Mouse (Mus musculus) thymus, adult 2 months (tissue): ENCODE results near the gene Cd46. TPM values are rescaled to one million over a fixed set of nuclear protein-coding genes. Genes with fewer than 3 reads are reported as not detected.

Experiments
- DNase-seq: peaks from one replicate; pipeline ENCODE4 v3.0.0; 2021
- H3K27ac ChIP-seq: fragments of 200-500 bp; 2 replicates; pipeline ENCODE4 v1.5.1; 2012; ENCODE audit warnings: low read length, control low read depth; ENCODE audit not compliant: control insufficient read depth, insufficient read depth
- H3K27me3 ChIP-seq: fragments of 200-500 bp; 2 replicates; pipeline ENCODE4 v1.6.1; 2012; ENCODE audit warnings: mild to moderate bottlenecking, low read length, moderate library complexity, mixed read lengths; ENCODE audit not compliant: control insufficient read depth, insufficient read depth
- H3K36me3 ChIP-seq: fragments of 200-500 bp; 2 replicates; pipeline ENCODE4 v1.6.1; 2012; ENCODE audit warnings: mild to moderate bottlenecking, low read length, moderate library complexity; ENCODE audit not compliant: control insufficient read depth, insufficient read depth
- H3K4me1 ChIP-seq: fragments of 200-500 bp; replicated peaks from 2 replicates; pipeline ENCODE4 v1.6.1; 2012; ENCODE audit warnings: low read length; ENCODE audit not compliant: control insufficient read depth, insufficient read depth
- H3K4me3 ChIP-seq: fragments of 200-500 bp; 2 replicates; pipeline ENCODE4 v1.5.1; 2012; ENCODE audit warnings: mild to moderate bottlenecking, low read length, control low read depth, moderate library complexity; ENCODE audit not compliant: control insufficient read depth, insufficient read depth
- CTCF ChIP-seq: fragments of 200-500 bp; IDR thresholded peaks from 2 replicates; pipeline ENCODE4 v1.5.1; 2012; ENCODE audit warnings: mild to moderate bottlenecking, control low read depth, low read length, moderate library complexity, borderline replicate concordance; ENCODE audit not compliant: control insufficient read depth, poor library complexity, insufficient read depth; ENCODE audit errors: extremely low read depth
- POLR2A ChIP-seq: fragments of 200-500 bp; IDR thresholded peaks from 2 replicates; pipeline ENCODE4 v1.6.1; 2012; ENCODE audit warnings: mild to moderate bottlenecking, low read length, control low read depth, moderate library complexity; ENCODE audit not compliant: control insufficient read depth, poor library complexity, insufficient read depth; ENCODE audit errors: extremely low read depth
- WGBS: fragments of 180-500 bp; shearing (Covaris S2); methylation state at CpG from one replicate; pipeline ENCODE4 v1.1.7; 2018; 5-methylcytosine and 5-hydroxymethylcytosine counted together
- polyA plus RNA-seq: library from polyadenylated mRNA; depleted of rRNA; stranded (reverse); fragments of >200 nt; gene quantifications from 2 replicates; pipeline ENCODE4 v1.2.3, GENCODE M21; 2012

The Cd46 gene
- polyA plus RNA-seq, 1 experiment: 2.0 TPM

GRCm38 (mm10) chr1:195014201-195014885 is 77.7 kb downstream of the Cd46 start:
- WGBS: 90% methylated on average over 3 of the region's 3 CpGs
- H3K27me3 ChIP-seq: no peaks in the 10 kb centered on the region
- DNase-seq: no peak
- H3K4me1 ChIP-seq: no peaks in the 10 kb centered on the region
- no peak overlapping the region for H3K4me3 ChIP-seq
- no peaks in the 10 kb centered on the region for H3K36me3 ChIP-seq
- no peak overlapping the region for H3K27ac ChIP-seq
- TF ChIP-seq CTCF (no peak), POLR2A (no peak)

- Histone ChIP-seq H3K4me1 (no peaks in the 10 kb centered on the region), H3K4me3 (no peak overlapping the region), H3K36me3 (no peaks in the 10 kb centered on the region), H3K27me3 (no peaks in the 10 kb centered on the region), H3K27ac (no peak overlapping the region)
- TF ChIP-seq CTCF: no peak
- no peak for DNase-seq
- 90% methylated on average over 2 of the region's 2 CpGs for WGBS
These were observed 79.5 kb downstream of the Cd46 start for GRCm38 (mm10) chr1:195012531-195012930.

GRCm38 (mm10) chr1:195006267-195006666 is 85.8 kb downstream of the Cd46 start:
- TF ChIP-seq POLR2A (no peak), CTCF (no peak)
- no peak for DNase-seq
- no peak overlapping the region for H3K27ac ChIP-seq

GRCm38 (mm10) chr1:195004194-195004593 is 87.9 kb downstream of the Cd46 start:
- Histone ChIP-seq H3K4me1 (no peaks in the 10 kb centered on the region), H3K4me3 (no peak overlapping the region), H3K27me3 (no peaks in the 10 kb centered on the region), H3K36me3 (no peaks in the 10 kb centered on the region), H3K27ac (no peak overlapping the region)
- 86% methylated on average over 1 of the region's 1 CpGs for WGBS
- no peak for TF ChIP-seq POLR2A
- no peak for TF ChIP-seq CTCF
- no peak for DNase-seq

More at GRCm38 (mm10) chr1:195006267-195006666, 85.8 kb downstream of the Cd46 start:
- Histone ChIP-seq H3K4me3 (no peak overlapping the region), H3K27me3 (no peaks in the 10 kb centered on the region), H3K36me3 (no peaks in the 10 kb centered on the region), H3K4me1 (no peaks in the 10 kb centered on the region)

GRCm38 (mm10) chr1:195003328-195003727 is 88.7 kb downstream of the Cd46 start:
- Histone ChIP-seq H3K4me1 (no peaks in the 10 kb centered on the region), H3K27me3 (no peaks in the 10 kb centered on the region), H3K27ac (no peak overlapping the region), H3K4me3 (no peak overlapping the region), H3K36me3 (no peaks in the 10 kb centered on the region)
- no peak for DNase-seq
- TF ChIP-seq CTCF (no peak), POLR2A (no peak)
- WGBS: 91% methylated on average over 4 of the region's 4 CpGs

GRCm38 (mm10) chr1:194998396-194998795 is 93.7 kb downstream of the Cd46 start:
- no peak overlapping the region for H3K27ac ChIP-seq
- 93% methylated on average over 1 of the region's 1 CpGs for WGBS
- H3K4me3 ChIP-seq: no peak overlapping the region
- H3K4me1 ChIP-seq: 0 out of 2 replicates have a peak, but pooled peaks cover 4% of the 10 kb centered on the region
- H3K36me3 ChIP-seq: no peaks in the 10 kb centered on the region
- no peak for DNase-seq
- TF ChIP-seq POLR2A: no peak
- no peaks in the 10 kb centered on the region for H3K27me3 ChIP-seq

- Histone ChIP-seq H3K36me3 (no peaks in the 10 kb centered on the region), H3K27ac (no peak overlapping the region), H3K27me3 (no peaks in the 10 kb centered on the region), H3K4me3 (no peak overlapping the region), H3K4me1 (0 out of 2 replicates have a peak, but pooled peaks cover 4% of the 10 kb centered on the region)
- TF ChIP-seq POLR2A: no peak
- WGBS: 48% methylated on average over 2 of the region's 2 CpGs
- DNase-seq: no peak
These were observed 96.9 kb downstream of the Cd46 start for GRCm38 (mm10) chr1:194995196-194995595.
